Mouse (Mus musculus): Measurements from ENCODE around the gene Tm9sf3. TPM values are rescaled to one million over a fixed set of nuclear protein-coding genes. Genes with fewer than 3 reads are reported as not detected.

Gene Tm9sf3
- polyA plus RNA-seq, 1 experiment from 2014 or later = 96.3 TPM

Other genes starting within 250 kb of the Tm9sf3 start
- gene Dntt, start 234.7 kb downstream of the Tm9sf3 start, polyA plus RNA-seq (2015; fragmentation: Nextera tagmentation; extraction: Ambion mirVana) = not detected in 2 replicates
- gene Opalin, start 186.9 kb downstream of the Tm9sf3 start, polyA plus RNA-seq (2015; fragmentation: Nextera tagmentation; extraction: Ambion mirVana) = not detected in 2 replicates
- gene Tll2, start 57.2 kb downstream of the Tm9sf3 start, polyA plus RNA-seq (2015; fragmentation: Nextera tagmentation; extraction: Ambion mirVana) = 0.77 and 0.85 TPM in 2 replicates
- 1.4 and 1.6 TPM in 2 replicates for gene Pik3ap1, start 121.1 kb upstream of the Tm9sf3 start, polyA plus RNA-seq (2015; fragmentation: Nextera tagmentation; extraction: Ambion mirVana)
- gene Lcor, start 218.6 kb upstream of the Tm9sf3 start, polyA plus RNA-seq (2015; fragmentation: Nextera tagmentation; extraction: Ambion mirVana) = 22.9 and 23.1 TPM in 2 replicates

Data from forebrain, embryonic 15.5 days (tissue).